Mouse (Mus musculus) common myeloid progenitor, adult 5-6 weeks (primary cell): ENCODE measurements around the gene Ets1. TPM values are rescaled to one million over a fixed set of nuclear protein-coding genes. Genes with fewer than 3 reads are reported as not detected.

Experiments
- ATAC-seq: replicated peaks from 2 replicates; pipeline ENCODE4 v1.8.0; 2016; ENCODE audit warnings: low read depth, mild to moderate bottlenecking, moderate TSS enrichment, inconsistent platforms; ENCODE audit not compliant: poor library complexity, severe bottlenecking
- total RNA-seq: library from RNA; stranded (forward); fragments of 200-1000, 187-1606 nt; gene quantifications from 2 replicates; pipeline ENCODE4 v1.2.3, GENCODE M21; 2017

Ets1 gene
- total RNA-seq, 1 experiment from 2014 or later: 8.4 TPM

- ATAC-seq: no peak
These were observed 90.6 kb downstream of the Ets1 start for GRCm38 (mm10) chr9:32726595-32726994.

GRCm38 (mm10) chr9:32727058-32727457, 91.0 kb downstream of the Ets1 start:
- no peak for ATAC-seq

GRCm38 (mm10) chr9:32728306-32728705, 92.3 kb downstream of the Ets1 start:
- ATAC-seq: no peak

GRCm38 (mm10) chr9:32728806-32729205, 92.8 kb downstream of the Ets1 start:
- ATAC-seq: no peak

- no peak for ATAC-seq
These were observed 93.2 kb downstream of the Ets1 start for GRCm38 (mm10) chr9:32729207-32729606.

- ATAC-seq: no peak
These were observed 94.1 kb downstream of the Ets1 start for GRCm38 (mm10) chr9:32730001-32730655.

- no peak for ATAC-seq
These were observed 94.9 kb downstream of the Ets1 start for GRCm38 (mm10) chr9:32730656-32731590.

GRCm38 (mm10) chr9:32731787-32732186, 95.8 kb downstream of the Ets1 start:
- no peak for ATAC-seq

- no peak for ATAC-seq
These were observed 99.0 kb downstream of the Ets1 start for GRCm38 (mm10) chr9:32735071-32735470.

- no peak for ATAC-seq
These were observed 100.0 kb downstream of the Ets1 start for GRCm38 (mm10) chr9:32736051-32736450.

- no peak for ATAC-seq
These were observed 104.0 kb downstream of the Ets1 start for GRCm38 (mm10) chr9:32739988-32740387.

GRCm38 (mm10) chr9:32740751-32741387, 104.8 kb downstream of the Ets1 start:
- ATAC-seq: no peak

- no peak for ATAC-seq
These were observed 105.7 kb downstream of the Ets1 start for GRCm38 (mm10) chr9:32741681-32742080.

- ATAC-seq: no peak
These were observed 107.1 kb downstream of the Ets1 start for GRCm38 (mm10) chr9:32743157-32743556.

- no peak for ATAC-seq
These were observed 107.7 kb downstream of the Ets1 start for GRCm38 (mm10) chr9:32743642-32744161.

- no peak for ATAC-seq
These were observed 108.3 kb downstream of the Ets1 start for GRCm38 (mm10) chr9:32744288-32744687.

GRCm38 (mm10) chr9:32745079-32745763, 109.2 kb downstream of the Ets1 start:
- no peak for ATAC-seq

- 0 out of 2 replicates have a peak, but pooled peaks have one; percentile 29 for ATAC-seq
These were observed 110.0 kb downstream of the Ets1 start for GRCm38 (mm10) chr9:32745998-32746397.

GRCm38 (mm10) chr9:32746615-32747014, 110.6 kb downstream of the Ets1 start:
- ATAC-seq: no peak

- ATAC-seq: no peak
These were observed 111.6 kb downstream of the Ets1 start for GRCm38 (mm10) chr9:32747624-32748023.
